In genomic region chr16:33677313-33677690, GRCm38 (mm10) we compare ENCODE assay signal across 13 mouse cellular contexts.
"Had no signal": no experiment of that assay in that cellular context is flagged by ENCODE, and none has a peak within 500 bp of the region (broad histone marks: within the 10 kb centered on the region; RNA-seq: fewer than 3 reads in every experiment).

No protein-coding gene starts in this region.

- H3K4me3 ChIP-seq: limb, embryonic 10.5 days; liver, embryonic 15.5 days; megakaryocyte, embryonic 14.5 days; midbrain, embryonic 12.5 days; myocyte; neural tube, embryonic 15.5 days had no signal

- H3K4me1 ChIP-seq: liver, embryonic 15.5 days had no signal

- H3K4me2 ChIP-seq: liver, embryonic 11.5 days; liver, embryonic 15.5 days; midbrain, embryonic 12.5 days; neural tube, embryonic 15.5 days had no signal

- DNase-seq: kidney, adult 8-10 months; kidney, postnatal 36 days; right cerebral cortex, adult 18-20 months; right cerebral cortex, postnatal 25 days; thymus, postnatal 36 days had no signal

- H3K27me3 ChIP-seq: liver, embryonic 15.5 days; midbrain, embryonic 12.5 days; neural tube, embryonic 15.5 days had no signal

- H3K9ac ChIP-seq: liver, embryonic 15.5 days; midbrain, embryonic 12.5 days; neural tube, embryonic 15.5 days had no signal

- H3K27ac ChIP-seq: limb, embryonic 10.5 days; liver, embryonic 15.5 days; macrophage; neural tube, embryonic 15.5 days had no signal

- H3K36me3 ChIP-seq: limb, embryonic 10.5 days; liver, embryonic 15.5 days; midbrain, embryonic 12.5 days; neural tube, embryonic 15.5 days had no signal

- H3K9me3 ChIP-seq: limb, embryonic 10.5 days; liver, embryonic 15.5 days; midbrain, embryonic 12.5 days; neural tube, embryonic 15.5 days had no signal
